Mouse (Mus musculus) hindbrain, embryonic 16.5 days (tissue): Measurements from ENCODE around the gene Ubl4b. TPM values are rescaled to one million over a fixed set of nuclear protein-coding genes. Genes with fewer than 3 reads are reported as not detected.
A peak's percentile ranks its signal among the peaks of the same experiment; 100 is the strongest.

Experiments
- ATAC-seq: fragments of 200-750 bp; cut with Nextera tagmentation; 2 replicates; pipeline ENCODE4 v1.8.0; 2017; ENCODE audit warnings: moderate TSS enrichment, moderate library complexity
- H3K27ac ChIP-seq: fragments of 300-500 bp; sonication (generic); 2 replicates; pipeline ENCODE4 v1.5.1; 2014; ENCODE audit warnings: low read depth, mild to moderate bottlenecking, control low read depth, low read length, moderate library complexity
- H3K27me3 ChIP-seq: fragments of 300-500 bp; sonication (generic); replicated peaks from 2 replicates; pipeline ENCODE4 v1.6.1; 2014; ENCODE audit warnings: low read length; ENCODE audit not compliant: control insufficient read depth, insufficient read depth
- H3K36me3 ChIP-seq: fragments of 300-500 bp; sonication (generic); 2 replicates; pipeline ENCODE4 v1.6.1; 2014; ENCODE audit warnings: mild to moderate bottlenecking, low read length, moderate library complexity, mixed read lengths; ENCODE audit not compliant: control insufficient read depth, insufficient read depth
- H3K4me1 ChIP-seq: fragments of 300-500 bp; sonication (generic); 2 replicates; pipeline ENCODE4 v1.6.1; 2014; ENCODE audit warnings: low read depth, low read length; ENCODE audit not compliant: control insufficient read depth, insufficient read depth
- H3K4me2 ChIP-seq: fragments of 300-500 bp; sonication (generic); 2 replicates; pipeline ENCODE4 v1.6.1; 2014; ENCODE audit warnings: mild to moderate bottlenecking, low read length, control low read depth, moderate library complexity
- H3K4me3 ChIP-seq: fragments of 300-500 bp; sonication (generic); 2 replicates; pipeline ENCODE4 v1.5.1; 2014; ENCODE audit warnings: mild to moderate bottlenecking, low read length, control low read depth, moderate library complexity
- H3K9ac ChIP-seq: fragments of 300-500 bp; sonication (generic); 2 replicates; pipeline ENCODE4 v1.6.1; 2014; ENCODE audit warnings: low read depth, mild to moderate bottlenecking, control low read depth, low read length, moderate library complexity
- H3K9me3 ChIP-seq: fragments of 300-500 bp; sonication (generic); 2 replicates; pipeline ENCODE4 v1.6.1; 2014; ENCODE audit warnings: mild to moderate bottlenecking, low read length, moderate library complexity; ENCODE audit not compliant: control insufficient read depth
- WGBS: fragments of 180-500 bp; shearing (Covaris S2); extraction: QIAGEN DNeasy Blood & Tissue Kit; methylation state at CpG from one replicate; pipeline ENCODE4 v1.1.7; 2014; 5-methylcytosine and 5-hydroxymethylcytosine counted together
- polyA plus RNA-seq: library from polyadenylated mRNA; unstranded; fragments of >200 nt; fragmentation: Nextera tagmentation; extraction: Ambion mirVana; gene quantifications from 2 replicates; pipeline ENCODE4 v1.2.1, GENCODE M21; 2015

The Ubl4b gene
- polyA plus RNA-seq, 1 experiment from 2014 or later, result not detected

DNA sequence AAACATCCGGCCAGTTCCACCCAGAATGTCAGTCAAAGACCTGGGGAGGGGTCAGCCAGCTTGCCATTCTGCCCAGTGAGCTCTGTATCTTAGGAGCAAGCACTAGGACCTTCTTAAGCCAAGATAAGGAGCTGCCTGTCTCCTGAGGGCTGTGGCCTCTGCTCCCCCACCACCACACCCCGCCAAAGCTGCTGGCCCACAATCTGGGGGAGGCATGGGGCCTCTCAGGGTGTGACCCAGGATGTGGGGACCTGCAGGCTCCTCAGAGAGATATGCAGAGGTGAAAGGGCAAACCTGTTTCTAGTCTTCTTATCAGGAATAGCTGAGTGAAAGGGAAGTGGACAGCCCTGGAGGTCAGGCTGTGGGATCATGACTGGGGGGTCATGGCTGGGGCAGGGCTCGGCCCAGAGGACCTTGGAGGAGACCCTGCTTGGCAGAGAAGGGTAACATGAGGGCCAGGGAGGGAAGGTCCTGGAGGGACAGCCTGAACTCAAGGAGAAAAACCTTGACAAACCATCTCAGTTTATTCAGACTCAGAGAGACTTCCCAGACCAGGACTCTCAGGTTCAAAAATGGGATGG, 23.0 kb upstream of the Ubl4b start:
- 46% methylated on average over 3 of the region's 3 CpGs for WGBS
- Histone ChIP-seq H3K4me1 (peaks cover 2% of the 10 kb centered on the region; the same call in 1 of the 2 replicates), H3K36me3 (no peaks in the 10 kb centered on the region), H3K9me3 (no peaks in the 10 kb centered on the region), H3K4me2 (no peak overlapping the region), H3K27me3 (peaks cover 26% of the 10 kb centered on the region), H3K27ac (no peak overlapping the region), H3K4me3 (no peak overlapping the region), H3K9ac (no peak overlapping the region)
- ATAC-seq, result no peak

DNA sequence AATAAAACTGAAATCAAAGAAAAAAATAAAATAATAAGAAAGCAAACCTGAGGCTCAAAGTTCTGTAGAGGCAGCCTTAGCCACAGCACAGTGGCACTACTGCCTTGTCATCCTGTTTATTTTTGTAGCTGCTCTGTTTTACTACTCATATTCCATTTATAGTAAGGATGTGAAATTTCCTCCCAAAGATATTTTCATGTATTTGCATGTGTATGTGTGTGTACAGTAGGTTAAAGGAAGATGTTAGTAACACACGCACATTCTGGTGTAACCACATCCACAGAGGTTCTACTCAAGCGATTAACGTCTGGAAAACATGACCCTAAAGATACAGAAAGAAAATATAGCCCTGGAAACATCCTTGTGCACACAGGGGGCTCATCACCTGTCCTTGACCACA, 21.9 kb upstream of the Ubl4b start:
- H3K9ac ChIP-seq, result no peak overlapping the region
- H3K36me3 ChIP-seq, result no peaks in the 10 kb centered on the region
- H3K4me2 ChIP-seq, result no peak overlapping the region
- WGBS, result 89% methylated on average over 3 of the region's 3 CpGs
- no peak overlapping the region for H3K4me3 ChIP-seq
- H3K9me3 ChIP-seq, result no peaks in the 10 kb centered on the region
- no peak for ATAC-seq
- peaks cover 26% of the 10 kb centered on the region for H3K27me3 ChIP-seq
- no peak overlapping the region for H3K27ac ChIP-seq
- no peaks in the 10 kb centered on the region for H3K4me1 ChIP-seq

DNA sequence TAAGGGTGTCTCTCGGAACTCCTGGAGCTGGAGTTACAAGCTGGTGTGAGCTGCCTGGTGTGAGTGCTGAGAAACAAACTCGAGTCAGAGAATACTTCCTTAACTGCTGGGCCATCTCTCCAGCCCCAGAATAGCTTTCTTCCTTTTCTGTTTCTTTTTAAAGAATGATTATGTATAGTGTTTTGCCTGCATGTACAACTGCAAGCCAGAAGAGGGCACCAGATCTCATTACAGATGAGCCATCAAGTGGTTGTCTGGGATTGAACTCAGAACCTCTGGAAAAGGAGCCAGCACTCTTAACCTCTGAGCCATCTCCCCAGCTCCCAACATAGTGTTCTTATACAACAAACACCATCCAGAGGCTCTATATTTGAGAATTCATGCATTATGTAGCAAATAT, 16.3 kb upstream of the Ubl4b start:
- Histone ChIP-seq H3K27me3 (no peaks in the 10 kb centered on the region), H3K9me3 (no peaks in the 10 kb centered on the region), H3K9ac (no peak overlapping the region), H3K4me2 (no peak overlapping the region), H3K4me1 (no peaks in the 10 kb centered on the region), H3K27ac (no peak overlapping the region), H3K4me3 (no peak overlapping the region), H3K36me3 (no peaks in the 10 kb centered on the region)
- WGBS, result 67% methylated on average over 2 of the region's 2 CpGs
- ATAC-seq, result no peak

DNA sequence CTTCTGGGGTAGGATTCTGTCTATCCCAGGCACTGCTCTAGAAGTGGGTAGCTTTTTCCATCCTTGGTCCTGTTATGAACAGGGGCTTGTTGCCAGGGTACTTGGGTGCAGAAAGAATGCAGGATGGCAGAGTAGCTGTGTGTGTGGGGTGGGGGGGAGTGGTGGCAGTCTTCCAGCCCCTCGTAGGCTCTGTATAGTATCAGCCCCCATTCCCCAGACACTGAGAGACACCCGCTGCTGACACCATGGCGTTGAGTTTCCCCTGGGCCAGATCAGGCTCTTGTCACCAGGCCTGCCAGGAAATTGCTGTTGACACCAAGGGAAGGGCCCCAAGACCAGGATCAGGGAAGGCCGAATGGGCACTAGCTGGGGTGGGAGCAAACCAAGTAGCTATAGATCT, 13.8 kb upstream of the Ubl4b start:
- no peak overlapping the region for H3K9ac ChIP-seq
- no peaks in the 10 kb centered on the region for H3K4me1 ChIP-seq
- no peak overlapping the region for H3K4me3 ChIP-seq
- ATAC-seq, result peak; percentile 68
- no peaks in the 10 kb centered on the region for H3K27me3 ChIP-seq
- WGBS, result 58% methylated on average over 4 of the region's 4 CpGs
- no peaks in the 10 kb centered on the region for H3K9me3 ChIP-seq
- H3K4me2 ChIP-seq, result no peak overlapping the region
- H3K36me3 ChIP-seq, result no peaks in the 10 kb centered on the region
- H3K27ac ChIP-seq, result no peak overlapping the region

DNA sequence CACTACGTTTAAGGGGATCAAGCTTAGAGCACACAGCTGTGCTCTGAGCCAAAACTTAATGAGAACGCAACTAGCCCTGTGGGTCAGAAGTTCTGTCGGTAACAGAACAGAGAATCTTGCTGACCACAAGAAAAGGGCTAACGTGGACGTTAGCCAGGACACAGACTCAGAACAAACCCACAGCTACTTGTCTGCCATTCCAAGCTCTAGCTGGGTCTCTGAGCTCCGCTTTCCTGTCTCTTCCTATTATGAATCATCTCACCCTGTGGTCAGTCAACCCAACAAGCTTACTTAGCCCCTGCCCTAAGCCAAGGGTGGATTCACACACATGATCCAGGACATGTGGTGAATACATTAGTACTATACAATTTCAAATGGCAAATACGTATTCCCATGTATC, 12.9 kb upstream of the Ubl4b start:
- Histone ChIP-seq H3K36me3 (no peaks in the 10 kb centered on the region), H3K4me3 (no peak overlapping the region), H3K4me1 (no peaks in the 10 kb centered on the region), H3K27me3 (no peaks in the 10 kb centered on the region), H3K4me2 (no peak overlapping the region), H3K27ac (no peak overlapping the region), H3K9ac (no peak overlapping the region), H3K9me3 (no peaks in the 10 kb centered on the region)
- 85% methylated on average over 7 of the region's 7 CpGs for WGBS
- ATAC-seq, result no peak

DNA sequence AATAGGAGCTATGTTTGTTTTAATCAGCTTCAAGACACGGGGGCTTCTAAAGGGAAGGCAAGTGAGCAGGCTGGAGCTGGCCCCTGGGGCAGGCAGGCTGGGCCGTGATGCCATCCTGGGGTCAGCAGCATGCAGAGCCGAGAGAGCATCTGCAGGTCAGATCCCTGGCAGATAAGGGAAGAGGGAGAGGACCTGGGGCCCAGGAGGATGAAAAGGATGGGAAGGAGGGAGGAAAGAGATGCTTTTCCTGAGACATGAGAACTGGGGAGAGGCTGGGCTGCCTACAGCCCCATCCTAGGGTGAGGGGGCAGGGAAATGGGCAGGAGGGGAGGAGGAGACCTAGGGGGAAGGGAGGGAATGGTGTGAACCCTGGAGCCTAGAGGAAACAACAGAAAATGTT, 10.5 kb upstream of the Ubl4b start:
- Histone ChIP-seq H3K4me3 (no peak overlapping the region), H3K27ac (no peak overlapping the region), H3K4me2 (no peak overlapping the region), H3K27me3 (no peaks in the 10 kb centered on the region), H3K9me3 (no peaks in the 10 kb centered on the region), H3K36me3 (no peaks in the 10 kb centered on the region), H3K9ac (no peak overlapping the region), H3K4me1 (no peaks in the 10 kb centered on the region)
- no peak for ATAC-seq
- 33% methylated on average over 3 of the region's 3 CpGs for WGBS

DNA sequence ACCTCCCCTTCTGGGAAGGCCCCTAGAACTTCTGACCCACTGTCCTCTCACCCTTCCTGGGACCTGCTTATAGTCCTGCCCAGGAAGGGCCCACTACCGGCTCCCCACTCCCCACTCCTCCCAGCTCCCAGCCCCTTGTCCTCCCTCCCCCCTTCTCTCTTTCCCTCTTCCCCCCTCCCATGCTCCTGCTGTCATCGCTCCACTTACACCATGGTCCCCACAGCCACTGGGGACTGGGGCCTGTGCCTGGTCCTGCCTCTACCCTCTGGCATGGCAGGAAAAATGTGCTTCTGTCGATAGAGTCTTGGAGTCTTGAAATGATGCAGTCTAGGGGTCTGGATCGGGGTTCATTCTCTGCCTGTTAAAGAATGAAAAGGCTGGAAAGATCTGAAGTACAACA, 9.0 kb upstream of the Ubl4b start:
- no peak for ATAC-seq
- Histone ChIP-seq H3K4me3 (no peak overlapping the region), H3K27ac (no peak overlapping the region), H3K36me3 (no peaks in the 10 kb centered on the region), H3K4me1 (no peaks in the 10 kb centered on the region), H3K4me2 (no peak overlapping the region), H3K9ac (no peak overlapping the region), H3K9me3 (no peaks in the 10 kb centered on the region), H3K27me3 (no peaks in the 10 kb centered on the region)
- WGBS, result 42% methylated on average over 4 of the region's 4 CpGs

DNA sequence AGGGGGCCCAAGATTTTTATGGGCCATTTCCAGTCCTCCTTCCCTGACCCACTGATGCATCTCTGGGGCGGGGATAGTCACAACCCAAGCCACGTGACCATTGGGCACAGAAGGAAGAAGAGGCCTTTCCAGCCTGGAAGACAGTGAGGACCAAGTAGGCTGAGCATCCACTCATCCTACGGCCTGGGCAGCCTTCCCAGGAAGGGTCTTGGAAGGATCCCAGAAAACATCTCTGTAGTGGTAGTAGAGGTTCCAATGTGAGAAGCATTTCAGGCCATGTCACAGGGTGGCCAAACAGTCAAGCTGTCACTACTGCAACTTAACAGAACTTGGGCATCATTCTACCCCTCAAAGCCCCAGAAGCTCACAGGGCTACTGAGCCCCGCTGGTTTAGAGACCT, 7.7 kb upstream of the Ubl4b start:
- WGBS, result 82% methylated on average over 4 of the region's 4 CpGs
- H3K9me3 ChIP-seq, result no peaks in the 10 kb centered on the region
- H3K4me2 ChIP-seq, result no peak overlapping the region
- H3K27ac ChIP-seq, result no peak overlapping the region
- no peaks in the 10 kb centered on the region for H3K36me3 ChIP-seq
- no peak overlapping the region for H3K9ac ChIP-seq
- H3K27me3 ChIP-seq, result no peaks in the 10 kb centered on the region
- no peaks in the 10 kb centered on the region for H3K4me1 ChIP-seq
- no peak overlapping the region for H3K4me3 ChIP-seq
- ATAC-seq, result no peak

DNA sequence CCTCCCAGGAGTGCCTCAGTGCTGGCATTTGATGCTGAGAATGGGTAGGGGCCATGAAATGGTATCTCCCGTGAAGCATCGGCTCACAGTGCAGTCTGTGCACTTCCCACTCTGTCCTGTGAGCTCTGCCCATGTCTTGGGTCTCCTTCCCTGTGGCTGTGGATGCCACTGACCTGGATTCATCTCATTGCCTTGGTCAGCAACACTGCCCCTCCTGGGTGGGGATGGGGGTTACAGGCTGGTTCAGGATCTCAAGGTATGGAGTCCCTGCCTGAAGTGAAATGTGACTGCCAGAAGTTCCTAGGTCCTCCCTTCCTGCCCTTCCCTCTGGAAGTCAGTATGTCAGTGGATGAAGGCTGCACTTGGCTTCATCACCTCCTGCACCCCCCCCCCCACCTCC, 7.2 kb upstream of the Ubl4b start:
- no peak for ATAC-seq
- no peaks in the 10 kb centered on the region for H3K27me3 ChIP-seq
- 72% methylated on average over 2 of the region's 2 CpGs for WGBS
- no peak overlapping the region for H3K9ac ChIP-seq
- no peak overlapping the region for H3K27ac ChIP-seq
- H3K36me3 ChIP-seq, result no peaks in the 10 kb centered on the region
- H3K4me3 ChIP-seq, result no peak overlapping the region
- H3K9me3 ChIP-seq, result no peaks in the 10 kb centered on the region
- H3K4me2 ChIP-seq, result no peak overlapping the region
- H3K4me1 ChIP-seq, result no peaks in the 10 kb centered on the region

DNA sequence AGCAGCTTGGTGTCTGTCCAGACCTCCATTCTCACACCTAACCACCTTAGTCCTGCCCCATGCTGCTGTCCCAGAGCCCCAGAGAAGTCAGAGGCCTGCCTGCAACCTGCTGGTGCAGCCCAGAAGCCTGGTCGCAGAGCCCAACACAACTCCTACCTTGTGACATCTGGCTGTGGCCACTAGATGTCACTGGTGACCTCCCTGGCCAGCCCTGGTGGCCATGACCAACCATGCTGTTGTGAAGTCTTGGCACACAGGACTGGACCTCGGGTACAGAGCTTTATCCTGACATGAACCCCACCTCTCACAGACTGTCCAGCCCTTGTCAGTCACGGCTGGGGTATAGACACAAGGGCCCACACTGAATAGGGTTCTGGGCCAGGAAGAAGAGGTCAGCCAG, 4.3 kb upstream of the Ubl4b start:
- Histone ChIP-seq H3K9me3 (no peaks in the 10 kb centered on the region), H3K27ac (no peak overlapping the region), H3K36me3 (no peaks in the 10 kb centered on the region), H3K27me3 (no peaks in the 10 kb centered on the region), H3K9ac (no peak overlapping the region), H3K4me2 (no peak overlapping the region), H3K4me1 (no peaks in the 10 kb centered on the region), H3K4me3 (no peak overlapping the region)
- 12% methylated on average over 3 of the region's 3 CpGs for WGBS
- ATAC-seq, result peak; percentile 87
